Mouse (Mus musculus) natural killer cell, adult 2 months (primary cell): ENCODE measurements at regions not wholly inside any gene's neighbourhood (a gene's known extent, or its start where the extent isn't known, plus 50 kb on each side); places are given as distances from the start of the nearest gene placed in this dataset.
A peak's percentile ranks its signal among the peaks of the same experiment; 100 is the strongest.
"Not testable (repeated sequence)": the region's sequence is repeated elsewhere in the genome, so short reads cannot be mapped to it uniquely, and the experiment has no call there.

Experiments used
- DNase-seq, 2 experiments: peaks; one replicate each; pipeline ENCODE4 v3.0.0; 2022; ENCODE audit warnings: low spot score in 2 of 2

DNA sequence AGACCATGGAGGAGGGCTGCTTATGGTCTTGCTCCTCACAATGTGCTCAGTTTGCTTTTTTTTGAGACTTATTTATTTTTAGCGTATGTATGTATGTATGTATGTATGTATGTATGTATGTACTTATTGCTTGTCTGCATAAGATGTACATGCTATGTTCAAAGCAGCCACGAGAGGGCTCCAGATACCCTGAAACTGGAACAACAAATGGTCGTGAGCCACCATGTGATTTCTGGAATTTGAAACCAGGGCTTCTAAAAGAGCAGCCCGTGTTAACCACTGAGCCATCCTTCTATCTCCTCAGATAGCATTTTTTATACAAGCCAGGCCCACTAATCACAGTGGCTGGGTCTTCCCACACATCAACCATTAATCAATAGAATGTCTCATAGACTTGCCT is 611.2 kb downstream of the 5730507C01Rik start:
- no peak for DNase-seq

- no peak for DNase-seq
These were observed 661.3 kb downstream of the 5730507C01Rik start for GRCm38 (mm10) chr12:19175631-19176030.

GRCm38 (mm10) chr12:19192396-19192795 is 678.1 kb downstream of the 5730507C01Rik start:
- no peak for DNase-seq

DNA sequence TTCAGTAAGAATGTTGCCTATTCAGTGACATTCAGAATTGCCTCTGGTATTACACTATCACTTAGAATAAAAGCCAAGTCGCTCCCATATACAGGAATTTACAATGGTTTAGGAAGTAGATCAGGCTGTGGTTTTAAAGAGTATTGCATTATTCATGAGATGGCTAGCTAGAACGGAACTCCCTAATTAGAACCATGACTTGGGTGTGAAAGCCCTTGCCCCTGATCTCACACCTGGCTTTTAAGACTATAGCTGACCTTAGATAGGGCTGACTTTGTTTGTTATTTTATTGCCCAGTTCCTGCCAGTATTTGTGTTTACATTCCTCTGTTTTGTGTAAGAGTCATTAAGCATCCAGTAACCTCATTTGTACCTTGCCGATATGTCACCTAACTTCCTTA is 678.7 kb downstream of the 5730507C01Rik start:
- DNase-seq: not testable (repeated sequence)

- not testable (repeated sequence) for DNase-seq
These were observed 709.7 kb downstream of the 5730507C01Rik start for GRCm38 (mm10) chr12:19223996-19224395.

DNA sequence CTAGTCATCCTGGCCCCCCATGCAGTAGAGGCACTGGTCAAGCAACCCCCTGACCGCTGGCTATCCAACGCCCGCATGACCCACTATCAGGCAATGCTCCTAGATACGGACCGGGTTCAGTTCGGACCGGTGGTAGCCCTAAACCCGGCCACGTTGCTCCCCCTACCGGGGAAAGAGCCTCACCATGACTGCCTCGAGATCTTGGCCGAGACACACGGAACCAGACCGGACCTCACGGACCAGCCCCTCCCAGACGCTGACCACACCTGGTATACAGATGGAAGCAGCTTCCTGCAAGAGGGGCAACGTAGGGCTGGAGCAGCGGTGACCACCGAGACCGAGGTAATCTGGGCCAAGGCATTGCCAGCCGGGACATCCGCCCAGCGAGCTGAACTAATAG is 707.6 kb upstream of the Gm21863 start:
- DNase-seq: peak; percentile 23 to 36

- DNase-seq: peak in 1 of 2 experiments; percentile 12
These were observed 665.9 kb upstream of the Gm21863 start for GRCm38 (mm10) chr12:19288271-19288890.

DNA sequence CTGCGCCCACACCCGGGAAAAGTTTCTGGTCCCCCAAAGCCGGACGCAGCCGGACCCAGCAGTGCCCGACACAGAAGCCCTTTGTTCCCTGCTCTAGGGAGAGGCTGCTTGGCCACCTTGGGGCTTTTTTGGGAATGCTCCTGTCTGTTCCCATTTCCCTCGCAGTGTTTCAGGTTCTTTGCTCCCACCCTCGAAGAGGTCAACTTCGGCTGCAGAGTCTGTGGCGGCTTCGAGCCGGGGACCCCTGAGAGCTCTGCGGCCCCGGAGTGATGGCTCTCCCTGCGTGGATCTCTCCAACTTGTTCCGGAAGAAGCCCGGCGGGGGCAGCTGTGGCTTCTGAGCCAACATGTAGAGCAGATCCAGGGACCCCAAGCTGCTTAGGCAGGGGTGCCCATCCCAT is 665.3 kb upstream of the Gm21863 start:
- DNase-seq: not testable (repeated sequence)

DNA sequence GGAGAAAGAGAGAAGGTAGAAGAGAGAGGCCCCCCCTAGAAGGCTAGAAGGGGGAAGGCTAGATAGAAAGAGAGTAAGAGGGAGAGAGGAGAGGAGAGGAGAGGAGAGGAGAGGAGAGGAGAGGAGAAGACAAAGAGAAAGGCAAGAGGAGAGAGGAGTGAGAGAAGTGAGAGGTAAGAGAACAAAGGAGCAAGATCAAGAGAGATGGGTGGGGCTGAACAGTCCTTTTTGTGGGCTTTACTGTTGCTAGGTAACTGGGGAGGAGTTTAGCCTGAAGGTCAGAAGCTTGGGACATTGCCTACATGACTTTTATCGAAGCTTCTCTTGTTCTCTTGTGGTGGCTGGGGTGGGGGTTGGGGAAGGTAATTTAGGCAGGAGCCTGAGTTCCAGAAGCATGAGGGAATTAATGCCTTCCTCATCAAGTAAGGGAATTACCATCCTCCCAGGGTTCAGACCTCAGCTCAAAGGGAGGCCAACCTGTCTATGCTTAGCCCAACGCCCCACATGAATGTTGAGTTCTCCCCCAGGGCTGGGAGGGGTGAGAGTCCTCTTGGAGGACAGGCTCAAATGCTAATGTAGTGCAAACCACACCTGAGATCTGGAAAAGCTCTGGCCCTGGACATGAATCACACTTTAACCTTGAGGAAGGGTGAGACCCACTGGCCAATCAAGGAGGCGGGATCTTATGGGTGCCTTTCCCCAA is 662.1 kb upstream of the Gm21863 start:
- not testable (repeated sequence) for DNase-seq
